Mouse (Mus musculus) left cerebral cortex, adult 18-20 months (tissue): Measurements from ENCODE around the gene Iqch. TPM values are rescaled to one million over a fixed set of nuclear protein-coding genes. Genes with fewer than 3 reads are reported as not detected.

Experiments used
- DNase-seq, 2 experiments: peaks; one replicate each; pipeline ENCODE4 v3.0.0; 2021 to 2022; ENCODE audit warnings: low spot score in 2 of 2, mixed read lengths in 1 of 2
- total RNA-seq, 2 experiments: library from RNA; stranded (reverse); gene quantifications; 2 replicates each; pipeline ENCODE4 v1.2.3; 2021

The Iqch gene
- total RNA-seq, 2 experiments from 2014 or later: not detected

DNA sequence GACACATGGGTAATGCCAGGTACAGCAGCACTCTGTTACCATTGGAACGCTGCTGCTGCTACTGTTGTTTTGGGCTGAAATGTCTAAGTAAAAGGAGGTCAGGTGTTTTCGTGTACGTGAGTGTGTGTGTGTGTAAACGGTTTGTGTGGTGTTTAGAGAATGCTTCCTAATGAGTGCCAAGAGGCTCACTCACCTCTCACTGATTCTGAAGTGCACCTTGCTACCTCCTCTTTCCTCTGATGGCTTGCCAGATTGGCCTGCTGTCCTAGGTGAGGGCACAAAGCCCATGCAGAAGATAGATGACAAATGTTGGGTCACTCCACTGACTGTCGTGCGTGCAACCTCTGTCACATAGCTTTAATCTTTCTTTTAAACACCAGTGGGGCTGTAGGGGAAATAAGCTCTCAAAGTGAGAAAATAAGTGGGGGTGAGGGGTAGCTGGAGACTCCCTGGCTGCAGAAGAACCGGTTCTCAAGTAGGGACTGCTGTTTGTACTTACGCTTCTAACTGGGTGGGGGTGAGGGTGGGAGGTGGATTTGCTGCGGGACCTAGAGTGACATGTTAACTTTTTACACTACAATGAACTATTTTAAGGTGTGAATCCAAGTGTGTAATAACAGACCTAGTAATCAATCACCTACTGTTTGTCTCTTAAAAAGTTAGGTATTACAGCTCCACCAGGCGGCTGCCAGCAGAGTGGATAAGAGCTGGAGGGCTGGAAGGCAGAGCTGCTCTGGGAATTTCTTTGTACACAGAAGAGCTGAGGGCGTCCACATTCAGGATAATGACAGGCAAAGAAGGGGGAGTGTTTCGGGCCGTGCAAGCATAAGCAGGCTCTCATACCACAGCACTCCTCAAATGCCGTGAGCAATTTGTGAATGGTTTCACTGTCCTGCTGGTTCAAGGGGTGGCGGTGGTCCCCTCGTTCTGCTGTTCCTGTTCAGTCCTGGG, 10.5 kb upstream of the Iqch start:
- no peak for DNase-seq

DNA sequence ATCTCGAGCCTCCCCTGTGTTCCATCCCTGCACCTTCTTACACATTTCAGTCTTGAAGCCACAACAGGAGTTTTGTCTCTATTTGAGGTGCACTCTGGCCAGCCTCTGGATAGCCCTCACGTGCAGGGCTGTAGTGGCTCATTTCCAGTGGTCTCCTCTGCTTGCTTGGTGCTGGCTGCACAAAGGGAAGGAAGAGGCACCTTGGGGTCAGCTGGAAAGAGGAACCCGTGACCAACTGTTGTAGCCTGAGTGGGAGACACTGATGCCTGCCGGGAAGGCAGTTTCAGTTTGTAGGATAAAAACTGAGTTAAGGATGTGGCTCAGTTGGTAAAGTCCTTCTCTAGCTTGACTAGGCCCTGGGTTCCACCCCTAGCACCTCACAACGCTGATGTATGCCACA, 9.7 kb upstream of the Iqch start:
- DNase-seq: no peak

DNA sequence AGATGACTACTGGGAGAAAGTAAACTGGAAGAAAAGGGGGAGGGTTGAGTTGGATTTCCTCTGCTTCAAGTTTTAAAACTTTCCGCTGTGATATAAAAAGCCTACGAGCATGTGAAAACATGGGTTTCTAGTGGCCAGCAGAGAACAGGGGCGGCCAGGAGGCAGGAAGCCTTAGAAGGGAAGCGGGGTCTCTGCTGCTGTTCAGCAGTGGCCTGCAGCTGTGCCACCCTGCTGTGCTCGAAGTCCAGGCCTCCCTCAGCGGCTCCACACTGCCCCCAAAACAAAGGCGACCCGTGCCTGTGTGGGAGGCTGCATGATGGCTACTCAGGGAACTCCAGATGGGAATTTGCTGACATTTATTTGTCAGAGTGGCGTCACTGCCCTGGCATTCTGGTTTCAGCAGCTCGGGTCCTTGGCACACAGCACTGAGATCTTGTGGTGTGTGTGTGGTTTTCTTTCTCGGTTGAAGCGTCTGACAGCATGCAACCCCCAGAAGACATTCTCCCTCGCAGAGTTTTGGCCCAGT, 8.6 kb upstream of the Iqch start:
- peak in 1 of 2 experiments; percentile 47 for DNase-seq

DNA sequence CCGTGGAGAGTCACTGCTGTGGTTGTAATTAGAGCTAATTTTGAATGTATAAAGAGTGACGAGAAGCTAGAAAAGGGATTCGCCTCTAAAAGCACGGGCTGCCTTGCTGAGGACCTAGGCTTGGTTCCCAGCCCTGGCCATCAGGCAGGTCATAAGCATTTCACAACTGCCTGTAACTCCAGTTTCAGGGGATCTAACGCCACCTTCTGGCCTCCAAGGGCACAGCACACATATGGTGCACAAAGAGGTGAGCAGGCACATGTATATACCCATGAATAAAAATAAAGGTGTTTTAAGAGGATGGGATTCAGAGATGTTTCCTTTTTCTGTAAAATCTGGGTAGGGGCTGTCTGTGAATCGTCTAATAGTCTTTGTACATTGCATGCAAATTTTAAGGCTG, 7.9 kb upstream of the Iqch start:
- no peak for DNase-seq

DNA sequence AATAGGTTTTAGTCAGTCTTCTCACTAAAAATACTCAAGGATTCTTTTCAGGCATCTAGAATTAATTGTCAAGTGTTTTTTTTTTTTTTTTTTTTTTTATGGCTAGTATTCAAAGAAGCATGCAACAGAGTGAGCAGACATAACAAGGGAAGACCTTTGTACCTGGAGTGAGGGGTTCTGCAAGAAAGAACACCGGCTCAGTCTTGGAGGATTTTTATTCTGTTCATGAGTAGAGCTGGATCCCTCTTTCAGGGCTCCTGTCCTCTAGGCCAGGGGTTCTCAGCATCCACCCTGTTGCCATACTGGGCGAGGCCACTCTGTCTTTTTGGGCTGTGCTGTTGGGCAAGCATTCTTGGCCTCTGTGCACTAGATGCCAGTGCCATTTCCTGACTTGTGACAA, 7.5 kb upstream of the Iqch start:
- DNase-seq: no peak

DNA sequence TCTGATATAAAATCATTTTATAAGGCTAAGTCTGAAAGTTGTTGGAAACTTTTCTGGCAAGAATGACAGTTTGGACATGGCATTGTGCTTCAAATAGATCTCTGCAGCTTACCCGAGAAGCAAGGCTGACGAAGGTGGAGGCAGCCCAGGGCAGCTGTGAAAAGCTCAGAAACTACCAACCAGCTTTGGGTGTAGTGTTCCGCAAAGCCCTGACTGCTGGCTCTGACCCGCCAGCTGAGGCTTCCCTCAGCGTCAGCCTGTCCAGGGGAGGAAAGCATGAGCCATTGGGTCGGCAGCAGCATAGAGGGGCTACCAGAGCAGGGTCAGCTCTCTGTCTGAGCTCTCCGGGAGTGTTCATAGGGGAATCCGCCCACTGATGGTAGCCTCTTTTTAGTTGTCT, 7.0 kb upstream of the Iqch start:
- DNase-seq: no peak

DNA sequence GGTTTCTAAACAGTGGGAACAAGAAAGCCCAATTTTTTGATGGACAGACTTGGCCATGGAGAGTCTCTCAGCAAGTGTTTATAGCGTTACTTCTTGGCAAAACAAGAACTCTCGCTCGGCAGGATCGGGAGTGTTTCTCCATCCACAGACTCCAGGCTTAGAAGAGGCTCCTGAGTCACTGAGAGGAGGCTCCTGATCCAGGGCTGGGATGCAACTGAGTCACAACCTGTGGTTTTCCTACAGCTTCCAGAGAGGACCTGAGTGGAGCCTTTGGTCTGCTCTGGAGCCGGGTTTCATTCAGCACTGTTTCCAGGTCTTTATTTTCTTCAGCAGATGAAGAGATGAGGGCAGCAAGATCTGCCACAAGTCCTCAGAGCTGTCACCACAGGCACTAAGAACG, 5.7 kb upstream of the Iqch start:
- DNase-seq: no peak

DNA sequence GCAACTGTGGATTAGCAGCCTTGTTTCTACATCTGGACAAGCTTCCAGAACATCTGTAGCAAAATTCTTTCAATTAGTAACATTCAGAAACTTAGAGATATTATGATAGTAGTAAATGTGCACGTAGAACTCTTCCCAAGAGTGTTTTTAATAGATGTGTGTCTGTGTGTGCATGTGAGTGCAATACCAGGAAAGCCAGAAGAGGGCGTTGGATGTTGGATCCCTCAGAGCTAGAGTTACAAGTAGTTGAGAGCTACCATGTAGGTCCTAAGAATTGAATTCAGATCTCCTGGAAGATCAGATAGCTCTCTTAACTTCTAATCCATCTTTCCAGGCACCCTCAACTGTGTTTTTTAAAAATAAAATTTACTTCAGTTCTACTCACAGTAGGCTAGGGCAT, 4.3 kb upstream of the Iqch start:
- no peak for DNase-seq

DNA sequence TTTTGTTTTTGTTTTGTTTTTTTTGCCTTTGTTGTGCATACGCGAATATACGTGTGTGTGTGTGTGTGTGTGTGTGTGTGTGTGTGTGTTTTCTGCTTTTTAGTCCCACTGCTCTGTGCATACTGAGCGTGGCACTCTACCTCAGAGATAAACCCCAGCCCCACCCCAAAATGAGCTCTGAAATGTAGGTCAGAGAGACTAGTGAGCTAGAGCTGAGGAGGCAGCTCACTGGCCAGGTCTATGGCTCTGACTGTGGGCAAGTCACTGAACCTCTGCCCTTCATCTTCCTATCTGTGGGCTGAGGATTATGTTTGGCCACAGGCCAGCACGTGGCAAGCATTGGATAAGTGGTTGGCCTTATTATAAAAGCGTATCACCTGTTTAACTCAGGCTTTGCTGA, 1.6 kb upstream of the Iqch start:
- DNase-seq: no peak

DNA sequence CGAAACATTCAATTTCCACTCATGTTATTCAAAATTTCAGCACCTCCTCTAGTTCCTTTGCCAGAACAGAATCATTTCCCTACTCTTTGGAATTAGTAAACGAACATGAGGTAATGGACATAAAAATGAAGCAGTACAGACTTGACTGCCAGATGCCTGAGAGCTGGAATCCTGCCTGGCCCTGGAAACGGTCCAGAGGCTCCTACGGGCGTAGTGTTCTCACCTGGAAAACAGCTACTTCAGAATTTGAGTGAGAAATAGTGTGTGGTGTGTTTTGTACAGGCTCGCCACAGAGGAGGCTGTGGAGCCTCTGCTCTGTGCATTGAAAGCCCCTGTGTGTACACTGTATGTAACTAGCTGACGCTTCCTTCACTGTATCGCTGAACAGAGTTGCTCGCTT, 5.6 kb downstream of the Iqch start:
- DNase-seq: no peak

DNA sequence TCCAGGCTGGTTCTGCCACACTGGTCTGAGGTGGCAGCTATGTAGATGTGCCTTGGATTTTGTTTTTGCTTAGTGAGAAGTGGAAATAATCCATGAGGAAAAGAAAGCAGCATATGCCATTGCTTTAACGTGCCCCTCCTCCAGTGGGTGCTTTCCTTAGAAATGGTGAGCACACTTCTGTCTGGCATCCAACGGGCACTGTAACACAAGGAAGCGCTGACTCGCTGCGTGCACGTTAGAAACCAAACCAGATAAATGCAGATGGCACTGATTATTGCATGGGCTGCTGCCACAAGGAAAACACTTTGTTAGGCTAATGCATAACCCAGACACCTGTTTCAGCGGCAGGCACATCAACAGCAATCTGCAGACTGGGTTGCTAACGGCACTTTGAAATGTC, 6.6 kb downstream of the Iqch start:
- DNase-seq: no peak

DNA sequence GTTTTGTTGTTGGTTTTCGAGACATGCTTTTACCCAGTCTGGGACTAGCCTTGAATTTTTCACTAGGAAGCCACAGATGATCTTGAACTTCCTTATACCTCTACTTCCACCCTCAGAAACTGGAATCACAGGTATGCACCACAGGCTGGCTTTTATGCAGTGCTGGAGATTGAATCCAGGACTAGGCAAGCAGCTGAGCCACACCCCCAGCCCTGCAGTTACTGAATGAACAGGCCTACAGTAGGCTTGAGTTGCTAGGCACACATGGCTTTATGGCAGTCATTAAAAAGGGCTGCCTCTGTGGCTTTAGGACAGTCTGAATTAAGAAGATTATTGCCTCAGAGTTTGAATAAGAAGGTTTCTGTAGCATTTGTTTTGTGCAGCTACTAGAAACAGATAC, 7.3 kb downstream of the Iqch start:
- DNase-seq: no peak

DNA sequence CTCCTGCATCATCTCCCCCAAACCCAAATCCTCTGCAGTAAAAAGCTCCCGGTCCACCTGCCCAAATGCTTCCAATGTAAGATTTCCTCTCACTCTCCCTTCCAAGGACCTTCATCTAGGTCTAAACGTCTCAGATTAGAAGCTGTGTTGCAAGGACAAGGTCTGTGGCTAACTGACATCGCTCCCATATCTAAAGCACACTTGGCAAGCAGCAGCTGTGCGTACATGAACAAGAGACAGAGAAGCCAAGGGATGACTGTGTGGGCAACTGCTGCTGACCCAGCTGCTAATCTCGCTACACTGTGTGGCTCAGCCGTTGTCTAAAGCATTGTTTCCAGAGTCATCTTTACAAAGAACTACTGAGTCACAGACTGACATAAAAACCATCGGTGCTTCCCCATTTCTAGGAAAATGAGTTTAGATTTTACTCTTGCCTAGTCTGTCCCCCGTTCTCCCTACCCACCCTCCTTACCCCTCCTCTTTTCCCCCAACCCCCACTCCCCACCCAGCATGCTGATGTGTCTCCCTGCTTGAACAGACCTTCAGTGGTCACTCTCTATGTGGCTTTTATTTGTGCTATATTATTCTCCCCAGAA, 10.5 kb downstream of the Iqch start:
- DNase-seq: no peak

DNA sequence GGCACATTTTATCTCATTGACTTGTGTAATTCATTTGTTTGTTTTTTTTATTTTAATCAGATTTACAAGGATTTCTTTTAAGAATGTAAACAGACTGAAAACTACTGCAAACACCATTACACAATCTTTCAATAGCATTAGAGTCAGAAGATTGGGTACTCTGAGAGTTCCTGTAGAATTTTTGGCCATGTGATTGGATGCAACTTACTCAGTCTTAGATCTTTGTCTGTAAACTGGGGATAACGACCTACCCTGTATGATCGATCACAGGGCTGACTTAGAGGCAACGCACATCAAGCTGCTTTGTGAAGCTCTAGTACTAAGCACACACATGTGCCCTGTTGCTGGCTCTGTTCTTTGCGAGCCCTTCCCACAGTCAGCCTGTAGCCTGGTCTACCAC, 11.7 kb downstream of the Iqch start:
- no peak for DNase-seq

DNA sequence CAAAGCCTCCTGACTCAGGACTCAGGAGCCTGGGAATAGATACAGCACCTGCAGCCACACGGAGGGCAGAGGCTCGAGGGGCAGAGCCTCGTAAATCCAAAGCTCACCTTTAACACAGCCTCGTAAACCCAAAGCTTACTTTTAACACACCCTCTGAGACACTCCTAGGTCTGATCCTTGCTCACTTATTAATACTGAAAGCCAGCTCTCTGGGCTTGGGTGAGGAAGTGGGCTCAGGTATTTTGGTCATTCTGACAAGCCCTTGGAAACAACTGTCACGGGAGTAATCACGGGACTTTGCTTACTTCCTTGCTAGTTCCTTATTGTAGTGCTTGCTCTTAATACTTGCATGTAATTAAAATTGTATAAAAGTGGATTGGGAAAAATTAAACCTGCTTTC, 13.1 kb downstream of the Iqch start:
- no peak for DNase-seq

DNA sequence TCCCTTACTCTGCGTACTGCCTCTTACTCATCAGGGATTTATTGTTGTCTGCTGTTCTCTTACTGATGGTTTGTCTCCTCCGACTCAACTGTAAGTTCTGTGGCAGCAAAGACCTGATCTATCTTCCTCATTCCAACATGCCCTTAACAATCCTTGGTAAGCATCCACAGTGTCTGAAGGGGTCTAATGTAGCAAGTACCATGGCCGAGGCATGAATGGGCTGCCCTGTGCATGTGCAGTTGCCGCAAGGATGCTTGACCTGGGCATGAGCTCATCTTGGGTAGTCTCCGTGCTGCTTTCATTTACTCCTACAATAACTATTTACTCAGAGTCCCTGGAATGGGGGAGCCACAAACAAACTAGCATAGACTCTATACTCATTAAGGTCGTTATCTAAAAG, 17.0 kb downstream of the Iqch start:
- no peak for DNase-seq

DNA sequence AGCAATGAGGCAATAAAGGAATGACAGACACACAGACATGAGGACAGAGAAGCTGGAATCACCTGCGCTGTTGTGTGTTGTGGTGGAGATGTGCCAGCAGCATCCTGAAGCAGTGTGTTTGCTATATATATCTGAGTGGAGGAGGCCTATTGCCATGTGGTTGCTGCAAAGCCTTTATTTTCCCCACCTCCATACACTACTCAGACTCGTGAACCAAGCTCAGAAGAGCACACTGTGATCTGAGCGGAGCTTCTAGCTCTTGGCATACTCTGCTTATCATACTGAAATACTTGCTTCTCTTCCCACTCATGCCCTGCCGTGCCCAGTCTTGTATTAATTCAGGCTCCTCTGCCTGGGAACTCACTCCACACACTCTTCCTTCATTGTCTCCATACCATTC, 20.5 kb downstream of the Iqch start:
- peak; percentile 9 to 18 for DNase-seq

DNA sequence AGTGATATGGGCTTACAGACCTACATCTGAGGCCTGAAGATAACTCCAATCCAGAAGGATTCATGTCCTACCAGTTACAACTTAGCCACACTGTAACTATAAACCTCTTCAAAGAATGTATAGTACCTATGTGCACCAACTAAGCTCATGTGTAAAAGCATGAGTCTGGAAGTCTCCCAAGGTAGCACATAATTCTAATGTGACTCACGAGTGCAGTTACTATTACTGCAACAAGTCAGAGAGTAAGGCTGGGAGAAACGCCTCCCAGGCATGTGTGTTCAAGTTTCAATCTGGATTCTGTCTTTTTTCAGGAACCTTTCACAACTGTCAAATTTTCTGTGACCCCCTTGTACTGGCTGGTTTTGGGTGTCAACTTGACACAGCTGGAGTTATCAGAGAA, 22.2 kb downstream of the Iqch start:
- DNase-seq: no peak

DNA sequence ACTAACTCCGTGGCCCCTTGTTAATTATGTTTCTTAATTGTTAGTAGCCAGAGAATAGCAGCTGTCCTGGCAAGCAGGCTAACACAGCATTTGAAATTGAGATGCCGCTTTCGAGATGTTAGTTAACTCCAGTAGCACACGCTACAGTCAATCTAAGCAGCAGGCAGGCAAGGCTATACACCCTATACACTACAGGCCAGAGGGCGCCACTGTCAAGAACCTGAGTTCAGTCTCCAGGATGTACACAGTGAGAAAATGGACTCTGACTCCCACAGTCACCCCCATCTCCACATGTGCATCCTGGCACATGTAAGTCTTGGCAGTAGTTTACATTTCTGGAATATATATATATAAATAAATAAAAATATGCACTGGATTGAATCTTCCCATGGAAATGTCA, 22.6 kb downstream of the Iqch start:
- DNase-seq: no peak

DNA sequence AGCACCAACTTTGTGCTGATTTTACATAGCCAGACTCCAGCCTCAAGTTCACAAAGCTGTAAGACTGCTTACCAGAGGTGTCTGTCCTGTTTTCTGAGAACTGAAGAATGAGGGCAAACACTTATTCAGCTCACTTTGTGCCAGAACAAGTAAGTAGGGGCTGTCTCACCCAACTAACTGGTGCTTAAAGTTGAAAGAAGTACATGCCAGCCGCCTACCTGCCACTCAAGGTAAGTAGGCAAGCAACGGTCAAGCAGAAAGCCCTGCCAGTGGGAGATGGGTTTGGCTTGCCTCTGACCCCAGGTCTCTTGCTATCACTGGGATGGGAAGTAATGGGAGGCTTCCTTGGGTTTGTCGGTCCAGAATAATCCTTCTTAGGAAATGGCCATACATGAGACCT, 24.8 kb downstream of the Iqch start:
- no peak for DNase-seq

DNA sequence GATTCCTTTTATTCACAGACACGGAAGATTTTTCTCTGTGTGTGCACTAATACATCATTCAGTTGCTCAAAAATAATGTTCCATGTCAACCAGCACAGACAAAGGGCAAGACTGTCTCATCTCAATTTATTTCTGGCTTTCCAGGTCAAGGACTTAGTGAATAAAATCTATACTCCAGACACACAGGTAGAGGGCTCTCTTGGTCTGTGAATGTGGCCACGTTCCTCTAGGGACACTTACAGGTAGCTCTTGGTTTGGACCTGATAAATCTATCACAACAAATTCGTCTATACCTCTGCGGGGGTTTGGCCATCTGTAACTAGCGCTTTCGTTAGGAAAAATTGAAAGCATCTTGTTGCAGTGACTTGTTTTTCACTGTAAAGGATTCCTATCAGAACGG, 29.4 kb downstream of the Iqch start:
- no peak for DNase-seq

DNA sequence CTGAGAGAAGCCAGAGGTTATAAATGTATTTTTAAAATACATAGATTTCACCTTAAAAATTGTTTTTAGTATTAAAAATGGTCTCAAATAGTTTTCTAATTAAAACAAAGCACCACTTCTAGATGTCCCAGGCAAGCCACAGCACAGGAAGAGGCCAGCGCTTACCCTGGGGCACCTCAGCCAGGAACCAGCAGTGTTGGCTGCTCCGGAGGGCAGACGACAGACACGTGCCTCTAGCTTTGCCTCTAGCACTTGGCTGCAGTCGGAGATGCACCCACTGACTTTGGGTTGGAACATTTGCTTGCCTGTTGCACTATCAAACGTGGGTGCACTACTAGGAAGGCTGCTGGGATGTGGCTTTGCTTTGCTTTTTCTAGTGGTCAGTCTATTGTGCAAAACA, 30.4 kb downstream of the Iqch start:
- no peak for DNase-seq

DNA sequence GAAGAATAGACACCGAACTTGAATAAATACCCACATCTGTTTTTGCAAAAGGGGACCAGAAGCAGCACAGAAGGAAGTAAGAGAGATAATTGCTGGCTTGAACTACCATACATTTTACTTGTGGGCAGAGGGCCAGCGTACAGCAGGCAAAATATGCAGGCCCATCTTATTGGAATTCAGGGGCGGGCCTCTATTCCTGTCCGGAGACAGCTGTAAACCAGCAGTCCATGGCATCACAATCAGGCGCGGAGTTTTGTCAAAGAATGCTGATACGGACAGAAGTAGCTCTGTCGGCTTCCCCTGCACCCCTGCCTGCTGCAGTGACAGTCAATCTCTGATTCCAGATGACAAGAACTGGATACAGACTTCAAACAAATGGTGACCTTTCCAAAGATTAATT, 33.5 kb downstream of the Iqch start:
- no peak for DNase-seq
